Mouse (Mus musculus) CD8-positive naive resting alpha-beta T cell, adult 57 days (primary cell): ENCODE measurements around the gene Olfr323. TPM values are rescaled to one million over a fixed set of nuclear protein-coding genes. Genes with fewer than 3 reads are reported as not detected.

Source experiments
- total RNA-seq: library from RNA; stranded (reverse); gene quantifications from one replicate; pipeline ENCODE4 v1.2.4, GENCODE M21; 2023

Olfr323 gene
- not detected for total RNA-seq

DNA sequence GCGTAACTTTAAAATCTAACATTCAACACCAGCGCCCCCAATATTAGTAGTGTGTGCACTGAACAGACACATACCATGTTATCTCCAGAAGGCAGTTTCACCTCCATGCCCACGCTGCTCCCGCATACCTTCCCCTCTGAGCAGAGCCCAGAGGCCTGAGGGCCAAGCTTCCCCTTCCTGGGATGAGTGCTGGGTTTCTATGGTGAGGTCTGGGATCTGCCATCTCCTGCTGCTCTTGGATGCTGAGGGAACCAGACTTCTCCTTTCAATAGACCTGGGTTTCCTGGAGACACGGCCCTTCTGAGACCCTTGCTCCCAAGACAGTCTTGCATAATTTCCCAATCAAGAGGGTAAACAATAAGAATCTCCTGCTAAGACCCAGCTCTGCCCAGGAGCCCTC is at the start of gene Olfr323:
TSS of gene Olfr323 (minus strand) at position 101 of the 400 bp plus-strand sequence.

DNA sequence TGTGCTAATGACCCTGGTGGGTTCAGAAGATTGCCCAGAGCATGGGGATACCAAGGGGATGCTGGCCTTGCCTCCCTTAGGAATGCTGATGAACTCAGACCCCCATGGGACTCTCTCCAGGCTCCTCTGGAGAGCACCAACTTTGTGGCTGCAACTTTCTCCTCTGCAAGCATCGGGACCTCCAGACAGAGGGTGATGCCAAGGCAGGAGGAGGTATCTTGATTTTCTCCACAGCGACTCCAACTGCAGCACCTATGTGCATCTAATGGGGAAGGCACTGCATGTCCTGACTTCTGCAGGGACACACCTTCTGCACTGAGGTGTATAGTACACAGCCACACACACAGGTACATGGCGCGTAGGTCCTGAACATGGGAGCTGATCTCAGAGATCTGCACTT is 28.3 kb upstream of the Olfr323 start, which contains the start of gene Olfr322:
TSS of gene Olfr322 (plus strand) at position 187 of the 400 bp plus-strand sequence.

DNA sequence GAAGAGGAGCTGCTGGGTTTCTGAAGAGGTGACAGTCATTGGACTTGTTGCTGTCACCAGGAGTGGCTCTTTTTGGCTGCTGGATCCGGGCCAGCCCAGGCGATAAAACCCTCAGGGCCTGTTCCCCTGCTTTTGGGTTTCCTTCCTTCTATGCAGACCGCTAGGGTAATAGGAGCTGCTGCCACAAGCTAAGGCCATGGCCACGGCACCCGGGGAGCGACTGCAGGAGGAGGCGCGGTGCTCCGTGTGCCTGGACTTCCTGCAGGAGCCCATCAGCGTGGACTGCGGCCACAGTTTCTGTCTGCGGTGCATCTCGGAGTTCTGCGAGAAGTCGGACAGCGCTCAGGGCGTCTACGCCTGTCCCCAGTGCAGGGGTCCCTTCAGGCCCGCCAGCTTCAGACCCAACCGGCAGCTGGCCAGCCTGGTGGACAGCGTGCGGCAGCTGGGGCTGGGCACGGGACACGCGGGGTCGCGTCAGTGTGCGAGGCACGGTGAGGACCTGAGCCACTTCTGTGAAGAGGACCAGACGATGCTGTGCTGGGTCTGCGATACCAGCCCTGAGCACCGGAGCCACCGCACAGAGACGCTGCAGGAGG is 10.1 kb upstream of the Olfr323 start, which contains the start of gene Trim58:
TSS of gene Trim58 (plus strand) at position 194 of the 596 bp plus-strand sequence.

GRCm38 (mm10) chr11:58615975-58616374 is 14.3 kb downstream of the Olfr323 start, which contains the start of gene 2210407C18Rik:
Gene 2210407C18Rik (minus strand): TSS chr11:58616075.

DNA sequence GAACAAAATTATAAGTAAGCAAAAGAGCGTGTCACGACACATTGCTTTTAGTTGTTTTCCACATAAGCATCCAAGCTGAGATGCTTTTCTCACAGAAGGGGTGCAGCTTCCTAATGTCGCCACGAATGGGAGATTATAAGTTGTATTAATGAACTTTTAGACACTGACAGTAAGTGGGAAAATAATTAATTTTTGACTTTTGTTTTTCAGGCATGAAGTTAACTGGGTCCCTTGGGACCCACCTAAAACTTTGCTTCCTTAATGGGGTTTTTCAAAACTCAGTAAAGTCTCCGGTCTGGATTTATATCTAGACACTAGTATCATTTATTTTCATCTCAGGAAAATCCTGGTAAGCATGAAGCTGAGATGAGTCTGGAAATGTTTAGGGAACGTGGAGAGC is 35.5 kb downstream of the Olfr323 start, which contains the start of gene Olfr324:
TSS of gene Olfr324 (plus strand) at position 301 of the 400 bp plus-strand sequence.

DNA sequence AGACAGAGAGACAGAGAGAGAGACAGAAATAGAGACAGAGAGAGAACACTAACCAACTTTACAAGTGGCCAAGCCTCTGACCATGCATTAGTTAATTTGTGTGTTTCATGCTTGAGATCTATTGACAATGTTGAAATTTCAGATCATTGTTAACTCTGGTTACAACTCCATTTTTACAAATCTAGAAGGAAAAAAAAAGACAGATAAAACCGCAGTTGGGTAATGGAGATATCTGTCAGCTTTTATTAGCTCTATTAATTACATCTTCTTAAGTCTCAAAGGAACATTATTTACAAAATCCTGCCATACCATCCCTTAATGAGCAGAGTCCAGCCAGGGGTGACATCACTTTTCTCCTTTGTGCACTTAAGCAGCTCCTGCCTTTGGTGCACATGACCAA is 52.9 kb downstream of the Olfr323 start, which contains the start of gene Olfr325:
TSS of gene Olfr325 (plus strand) at position 301 of the 400 bp plus-strand sequence.

Other genes with a start within 250 kb of the Olfr323 start
- not detected for gene 1810065E05Rik, start 209.4 kb downstream of the Olfr323 start, total RNA-seq
- not detected for gene Gm12253, start 197.9 kb downstream of the Olfr323 start, total RNA-seq
- not detected for gene Lypd9, start 177.6 kb downstream of the Olfr323 start, total RNA-seq
- gene Olfr30, start 168.2 kb downstream of the Olfr323 start, total RNA-seq, result not detected
- gene Olfr332, start 137.9 kb downstream of the Olfr323 start, total RNA-seq, result not detected
- not detected for gene Olfr331, start 127.9 kb downstream of the Olfr323 start, total RNA-seq
- gene Olfr330, start 95.7 kb downstream of the Olfr323 start, total RNA-seq, result not detected
- not detected for gene Olfr329-ps, start 84.1 kb downstream of the Olfr323 start, total RNA-seq
- gene Olfr328, start 74.9 kb downstream of the Olfr323 start, total RNA-seq, result 0.34 TPM
- gene Olfr224, start 59.9 kb downstream of the Olfr323 start, total RNA-seq, result not detected
- not detected for gene Olfr325, start 52.8 kb downstream of the Olfr323 start, total RNA-seq
- not detected for gene Olfr324, start 35.4 kb downstream of the Olfr323 start, total RNA-seq
- not detected for gene 2210407C18Rik, start 14.4 kb downstream of the Olfr323 start, total RNA-seq
- not detected for gene Trim58, start 10.0 kb upstream of the Olfr323 start, total RNA-seq
- not detected for gene Olfr322, start 28.3 kb upstream of the Olfr323 start, total RNA-seq
- gene Olfr320, start 50.6 kb upstream of the Olfr323 start, total RNA-seq, result not detected
- gene Olfr319, start 68.7 kb upstream of the Olfr323 start, total RNA-seq, result not detected
- gene Olfr318, start 93.5 kb upstream of the Olfr323 start, total RNA-seq, result 0.43 TPM
- not detected for gene Olfr317, start 108.7 kb upstream of the Olfr323 start, total RNA-seq
- gene Olfr316, start 122.2 kb upstream of the Olfr323 start, total RNA-seq, result not detected
- not detected for gene Olfr315, start 142.7 kb upstream of the Olfr323 start, total RNA-seq
- gene Olfr314, start 152.5 kb upstream of the Olfr323 start, total RNA-seq, result not detected
- gene Fam183b, start 171.5 kb upstream of the Olfr323 start, total RNA-seq, result not detected
- gene Olfr313, start 184.5 kb upstream of the Olfr323 start, total RNA-seq, result not detected
- gene Olfr312, start 198.7 kb upstream of the Olfr323 start, total RNA-seq, result not detected
- gene Olfr311, start 208.8 kb upstream of the Olfr323 start, total RNA-seq, result not detected
- 8.2 TPM for gene Gm12258, start 216.7 kb upstream of the Olfr323 start, total RNA-seq
- gene 2810021J22Rik, start 236.7 kb upstream of the Olfr323 start, total RNA-seq, result 12.2 TPM